Mouse (Mus musculus) kidney, embryonic 16.5 days (tissue): ENCODE data around the gene Igf2r. TPM values are rescaled to one million over a fixed set of nuclear protein-coding genes. Genes with fewer than 3 reads are reported as not detected.

Experiments
- ATAC-seq: fragments of 200-750 bp; cut with Nextera tagmentation; 2 replicates; pipeline ENCODE4 v1.8.0; 2017; ENCODE audit warnings: moderate TSS enrichment; ENCODE audit not compliant: low FRiP score, low TSS enrichment
- H3K27ac ChIP-seq: fragments of 300-500 bp; sonication (generic); 2 replicates; pipeline ENCODE4 v1.5.1; 2014; ENCODE audit warnings: low read length
- H3K27me3 ChIP-seq: fragments of 300-500 bp; sonication (generic); 2 replicates; pipeline ENCODE4 v1.6.1; 2014; ENCODE audit warnings: low read length, control low read depth, mixed read lengths; ENCODE audit not compliant: insufficient read depth
- H3K36me3 ChIP-seq: fragments of 300-500 bp; sonication (generic); 2 replicates; pipeline ENCODE4 v1.6.1; 2014; ENCODE audit warnings: low read length, control low read depth, mixed read lengths; ENCODE audit not compliant: insufficient read depth
- H3K4me1 ChIP-seq: fragments of 300-500 bp; sonication (generic); 2 replicates; pipeline ENCODE4 v1.6.1; 2014; ENCODE audit warnings: low read length, control low read depth, mixed read lengths; ENCODE audit not compliant: insufficient read depth
- H3K4me2 ChIP-seq: fragments of 300-500 bp; sonication (generic); replicated peaks from 2 replicates; pipeline ENCODE4 v1.6.1; 2014; ENCODE audit warnings: low read depth, low read length
- H3K4me3 ChIP-seq: fragments of 300-500 bp; sonication (generic); 2 replicates; pipeline ENCODE4 v1.5.1; 2014; ENCODE audit warnings: mild to moderate bottlenecking, low read length
- H3K9ac ChIP-seq: fragments of 300-500 bp; sonication (generic); replicated peaks from 2 replicates; pipeline ENCODE4 v1.6.1; 2014; ENCODE audit warnings: low read length
- H3K9me3 ChIP-seq: fragments of 300-500 bp; sonication (generic); 2 replicates; pipeline ENCODE4 v1.6.1; 2016; ENCODE audit warnings: low read length, control low read depth
- WGBS: fragments of 180-500 bp; shearing (Covaris S2); extraction: QIAGEN DNeasy Blood & Tissue Kit; methylation state at CpG from one replicate; pipeline ENCODE4 v1.1.7; 2014; 5-methylcytosine and 5-hydroxymethylcytosine counted together
- polyA plus RNA-seq: library from polyadenylated mRNA; unstranded; fragments of >200 nt; fragmentation: Nextera tagmentation; extraction: Ambion mirVana; gene quantifications from 2 replicates; pipeline ENCODE4 v1.2.1, GENCODE M21; 2015

Igf2r gene
- polyA plus RNA-seq: 32.1 and 33.6 TPM in 2 replicates

GRCm38 (mm10) chr17:12769380-12769921 is at the start of gene Igf2r:
TSS of gene Igf2r (minus strand) at chr17:12769664.
- WGBS: 31% methylated on average over 51 of the region's 67 CpGs
- peak within 1 kb of the TSS; percentile 61 for H3K4me3 ChIP-seq
- peaks cover 33% of the 10 kb centered on the region for H3K4me1 ChIP-seq
- H3K27me3 ChIP-seq: no peaks in the 10 kb centered on the region
- peaks cover 7% of the 10 kb centered on the region; the same call in 1 of the 2 replicates for H3K9me3 ChIP-seq
- H3K36me3 ChIP-seq: peaks cover 27% of the 10 kb centered on the region
- peak within 1 kb of the TSS; percentile 56 for H3K27ac ChIP-seq
- H3K9ac ChIP-seq: peak within 1 kb of the TSS; percentile 81
- peak within 1 kb of the TSS; percentile 61 for H3K4me2 ChIP-seq
- ATAC-seq: peak; percentile 81

DNA sequence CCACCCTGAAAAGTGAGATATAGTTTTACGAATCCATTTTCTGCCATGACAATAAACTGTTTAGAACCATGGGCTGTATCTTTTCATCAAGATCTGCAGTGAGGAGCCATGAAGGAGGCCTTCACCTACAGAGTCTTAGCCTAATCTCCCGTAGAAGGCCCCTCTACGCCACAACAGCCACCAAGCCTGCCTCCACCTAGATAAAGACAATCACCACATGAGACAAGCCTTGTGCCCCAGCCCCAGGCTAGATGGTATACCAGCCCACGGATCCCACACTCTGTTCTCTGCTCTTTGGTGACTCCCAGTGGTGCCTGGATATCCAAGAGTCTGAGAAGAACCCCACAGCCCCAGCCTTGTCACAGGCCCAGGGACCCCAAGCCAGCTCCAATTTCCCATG is 46.4 kb upstream of the Igf2r start:
- H3K9me3 ChIP-seq: peaks cover 47% of the 10 kb centered on the region
- peaks cover 68% of the 10 kb centered on the region for H3K36me3 ChIP-seq
- H3K4me1 ChIP-seq: no peaks in the 10 kb centered on the region
- WGBS: 91% methylated on average over 4 of the region's 4 CpGs
- no peak overlapping the region for H3K4me2 ChIP-seq
- H3K9ac ChIP-seq: no peak overlapping the region
- H3K27me3 ChIP-seq: no peaks in the 10 kb centered on the region
- ATAC-seq: no peak
- no peak overlapping the region for H3K4me3 ChIP-seq
- H3K27ac ChIP-seq: no peak overlapping the region

DNA sequence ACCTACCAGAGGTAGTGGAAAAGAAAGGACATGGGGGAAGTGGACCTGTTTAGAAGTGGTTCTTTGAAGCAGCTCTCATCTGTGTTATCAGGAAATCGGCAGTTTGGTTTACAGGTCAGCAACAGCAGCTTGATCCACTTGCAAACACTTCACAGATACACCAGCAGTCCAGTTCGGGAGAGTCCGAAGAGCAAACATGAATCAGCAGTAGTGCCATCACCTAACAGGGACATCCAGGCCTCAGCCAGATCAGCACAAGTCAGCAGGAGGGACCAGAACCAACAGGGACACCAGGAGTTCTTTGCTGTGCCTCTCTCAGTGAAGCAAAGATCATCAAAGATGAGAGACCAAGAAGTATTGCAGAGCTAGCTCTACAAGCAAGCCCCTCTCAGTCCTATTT is 45.0 kb upstream of the Igf2r start:
- no peak overlapping the region for H3K9ac ChIP-seq
- peaks cover 6% of the 10 kb centered on the region; the same call in 1 of the 2 replicates for H3K4me1 ChIP-seq
- WGBS: 84% methylated on average over 3 of the region's 3 CpGs
- H3K4me3 ChIP-seq: no peak overlapping the region
- H3K36me3 ChIP-seq: peaks cover 55% of the 10 kb centered on the region
- no peak overlapping the region for H3K4me2 ChIP-seq
- H3K9me3 ChIP-seq: peaks cover 34% of the 10 kb centered on the region
- H3K27me3 ChIP-seq: no peaks in the 10 kb centered on the region
- H3K27ac ChIP-seq: no peak overlapping the region
- ATAC-seq: no peak

DNA sequence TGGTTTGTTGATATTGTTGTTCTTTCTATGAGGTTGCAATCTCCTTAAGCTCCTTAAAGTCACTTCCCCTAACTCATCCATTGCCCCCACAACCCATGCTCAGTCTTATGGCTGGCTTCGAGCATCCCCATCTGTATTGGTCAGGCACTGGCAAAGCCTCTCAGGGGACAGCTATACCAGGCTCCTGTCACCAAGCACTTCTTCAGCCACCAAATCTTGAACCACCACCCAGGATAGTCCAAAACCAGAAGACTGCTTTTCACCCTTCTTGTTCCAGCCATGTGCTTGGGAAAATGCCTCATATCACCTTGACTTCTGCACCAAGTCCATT is 41.5 kb upstream of the Igf2r start:
- no peak overlapping the region for H3K4me2 ChIP-seq
- H3K27ac ChIP-seq: no peak overlapping the region
- H3K4me3 ChIP-seq: no peak overlapping the region
- peaks cover 20% of the 10 kb centered on the region for H3K36me3 ChIP-seq
- H3K4me1 ChIP-seq: peaks cover 6% of the 10 kb centered on the region; the same call in 1 of the 2 replicates
- H3K9ac ChIP-seq: no peak overlapping the region
- H3K27me3 ChIP-seq: no peaks in the 10 kb centered on the region
- peaks cover 7% of the 10 kb centered on the region; the same call in 1 of the 2 replicates for H3K9me3 ChIP-seq
- WGBS: 100% methylated on average over 1 of the region's 1 CpGs
- ATAC-seq: peak; percentile 18; the same call in 1 of the 2 replicates

GRCm38 (mm10) chr17:12810103-12810972 is 40.9 kb upstream of the Igf2r start:
- no peaks in the 10 kb centered on the region for H3K27me3 ChIP-seq
- H3K9ac ChIP-seq: no peak overlapping the region; the same call in 1 of the 2 replicates
- 23% methylated on average over 14 of the region's 14 CpGs for WGBS
- H3K4me1 ChIP-seq: peaks cover 6% of the 10 kb centered on the region; the same call in 1 of the 2 replicates
- peak overlapping the region; percentile 61 for H3K27ac ChIP-seq
- H3K4me3 ChIP-seq: no peak overlapping the region
- peaks cover 7% of the 10 kb centered on the region; the same call in 1 of the 2 replicates for H3K9me3 ChIP-seq
- peak; percentile 92 for ATAC-seq
- peaks cover 14% of the 10 kb centered on the region for H3K36me3 ChIP-seq
- no peak overlapping the region for H3K4me2 ChIP-seq

DNA sequence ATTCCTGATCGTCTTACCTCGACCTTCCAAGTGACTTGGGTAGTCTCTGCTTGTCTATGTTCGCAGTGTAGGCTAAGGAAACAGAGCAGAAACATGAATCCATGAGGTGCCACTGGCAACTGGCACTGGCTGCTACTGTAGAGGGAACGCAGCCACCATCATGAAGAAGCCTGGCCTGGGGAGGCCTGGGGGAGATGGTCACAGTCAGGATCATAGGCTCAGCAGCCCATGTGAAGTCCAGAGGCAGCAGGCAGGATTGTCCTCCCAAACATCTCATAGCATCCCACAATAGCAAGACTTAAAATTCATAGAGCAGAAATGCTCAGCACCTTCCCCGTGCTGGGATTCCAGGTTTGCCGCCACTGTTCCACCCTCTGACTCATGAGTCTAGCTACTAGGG is 39.4 kb upstream of the Igf2r start:
- WGBS: 89% methylated on average over 6 of the region's 6 CpGs
- ATAC-seq: no peak

GRCm38 (mm10) chr17:12804584-12805445 is 35.4 kb upstream of the Igf2r start:
- no peak for ATAC-seq
- Histone ChIP-seq H3K4me3 (no peak overlapping the region), H3K9me3 (no peaks in the 10 kb centered on the region), H3K27ac (no peak overlapping the region), H3K4me2 (no peak overlapping the region), H3K9ac (no peak overlapping the region), H3K36me3 (no peaks in the 10 kb centered on the region), H3K4me1 (0 out of 2 replicates have a peak, but pooled peaks cover 3% of the 10 kb centered on the region), H3K27me3 (no peaks in the 10 kb centered on the region)

More for the DNA sequence above, 39.4 kb upstream of the Igf2r start:
- no peak overlapping the region for H3K27ac ChIP-seq
- peaks cover 4% of the 10 kb centered on the region; the same call in 1 of the 2 replicates for H3K36me3 ChIP-seq
- peaks cover 6% of the 10 kb centered on the region; the same call in 1 of the 2 replicates for H3K4me1 ChIP-seq
- H3K4me3 ChIP-seq: no peak overlapping the region
- H3K27me3 ChIP-seq: no peaks in the 10 kb centered on the region
- no peak overlapping the region for H3K4me2 ChIP-seq
- no peak overlapping the region for H3K9ac ChIP-seq
- H3K9me3 ChIP-seq: peaks cover 4% of the 10 kb centered on the region; the same call in 1 of the 2 replicates

DNA sequence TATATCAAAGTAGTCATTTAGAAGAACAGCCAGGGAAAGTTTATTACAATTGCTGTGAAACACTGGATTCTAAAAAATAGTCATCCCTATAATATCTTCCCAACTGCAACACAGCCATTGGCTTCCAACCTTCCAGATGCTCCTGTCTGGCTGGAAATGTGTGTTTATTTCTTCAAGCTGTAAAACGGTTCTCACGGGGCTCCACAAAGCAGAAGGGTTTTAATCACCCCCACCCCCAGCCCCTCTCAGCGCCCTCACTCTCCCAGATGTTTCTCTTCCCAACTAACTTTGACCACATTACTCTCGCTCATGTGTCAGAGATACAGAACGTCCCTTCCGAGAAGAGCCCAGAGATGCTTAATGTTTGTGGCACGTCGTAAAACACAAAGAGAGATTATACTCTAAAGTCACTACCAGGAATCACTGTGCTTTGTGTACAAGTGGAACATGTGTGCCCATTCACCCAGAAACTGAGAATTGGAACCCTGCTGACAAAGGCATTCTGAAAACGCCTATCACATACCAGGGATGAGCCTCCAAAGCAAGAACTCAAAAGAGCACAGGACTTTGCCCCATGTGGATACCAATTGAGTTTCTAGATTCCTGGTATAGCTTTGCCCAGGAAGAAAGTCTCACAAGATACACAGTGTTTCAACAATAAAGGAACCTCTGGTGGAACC is 32.5 kb upstream of the Igf2r start:
- Histone ChIP-seq H3K4me2 (no peak overlapping the region), H3K27me3 (no peaks in the 10 kb centered on the region), H3K36me3 (no peaks in the 10 kb centered on the region), H3K9me3 (no peaks in the 10 kb centered on the region), H3K4me1 (no peaks in the 10 kb centered on the region), H3K4me3 (no peak overlapping the region), H3K9ac (no peak overlapping the region), H3K27ac (no peak overlapping the region)
- ATAC-seq: peak; percentile 39; the same call in 1 of the 2 replicates
- 30% methylated on average over 9 of the region's 9 CpGs for WGBS
